Mouse (Mus musculus) lung, embryonic 14.5 days (tissue): ENCODE results near the gene Nucb1. TPM values are rescaled to one million over a fixed set of nuclear protein-coding genes. Genes with fewer than 3 reads are reported as not detected.
"Not testable (repeated sequence)": the region's sequence is repeated elsewhere in the genome, so short reads cannot be mapped to it uniquely, and the experiment has no call there.

ENCODE experiments used
- ATAC-seq: fragments of 200-750 bp; cut with Nextera tagmentation; 2 replicates; pipeline ENCODE4 v1.8.0; 2017; ENCODE audit warnings: mild to moderate bottlenecking, moderate TSS enrichment, moderate library complexity; ENCODE audit not compliant: insufficient read depth
- DNase-seq: peaks from one replicate; pipeline ENCODE4 v3.0.0-alpha.2; 2015
- H3K27ac ChIP-seq: fragments of 300-500 bp; sonication (generic); 2 replicates; pipeline ENCODE4 v1.5.1; 2014; ENCODE audit warnings: low read depth, mild to moderate bottlenecking, moderate library complexity
- H3K27me3 ChIP-seq: fragments of 300-500 bp; sonication (generic); 2 replicates; pipeline ENCODE4 v1.6.1; 2014; ENCODE audit warnings: low read length, control low read depth; ENCODE audit not compliant: insufficient read depth
- H3K36me3 ChIP-seq: fragments of 300-500 bp; sonication (generic); 2 replicates; pipeline ENCODE4 v1.6.1; 2014; ENCODE audit warnings: control low read depth; ENCODE audit not compliant: insufficient read depth
- H3K4me1 ChIP-seq: fragments of 300-500 bp; sonication (generic); 2 replicates; pipeline ENCODE4 v1.6.1; 2014; ENCODE audit warnings: antibody characterized with exemption, control low read depth; ENCODE audit not compliant: insufficient read depth
- H3K4me2 ChIP-seq: fragments of 300-500 bp; sonication (generic); 2 replicates; pipeline ENCODE4 v1.6.1; 2014; ENCODE audit warnings: mild to moderate bottlenecking
- H3K4me3 ChIP-seq: fragments of 300-500 bp; sonication (generic); 2 replicates; pipeline ENCODE4 v1.5.1; 2014; ENCODE audit warnings: low read depth, low read length
- H3K9ac ChIP-seq: fragments of 300-500 bp; sonication (generic); 2 replicates; pipeline ENCODE4 v1.6.1; 2014
- H3K9me3 ChIP-seq: fragments of 300-500 bp; sonication (generic); 2 replicates; pipeline ENCODE4 v1.6.1; 2016; ENCODE audit warnings: low read depth, low read length, control low read depth
- CTCF ChIP-seq: IDR thresholded peaks from 2 replicates; pipeline ENCODE4 v1.5.1; 2016; ENCODE audit warnings: antibody characterized with exemption, low read depth
- WGBS: fragments of 180-500 bp; shearing (Covaris S2); extraction: QIAGEN DNeasy Blood & Tissue Kit; methylation state at CpG from one replicate; pipeline ENCODE4 v1.1.7; 2014; 5-methylcytosine and 5-hydroxymethylcytosine counted together
- polyA plus RNA-seq: library from polyadenylated mRNA; unstranded; fragments of >200 nt; fragmentation: Nextera tagmentation; extraction: Ambion mirVana; gene quantifications from 2 replicates; pipeline ENCODE4 v1.2.1, GENCODE M21; 2014

Nucb1 gene
- polyA plus RNA-seq, 1 experiment from 2014 or later, result 194 TPM

DNA sequence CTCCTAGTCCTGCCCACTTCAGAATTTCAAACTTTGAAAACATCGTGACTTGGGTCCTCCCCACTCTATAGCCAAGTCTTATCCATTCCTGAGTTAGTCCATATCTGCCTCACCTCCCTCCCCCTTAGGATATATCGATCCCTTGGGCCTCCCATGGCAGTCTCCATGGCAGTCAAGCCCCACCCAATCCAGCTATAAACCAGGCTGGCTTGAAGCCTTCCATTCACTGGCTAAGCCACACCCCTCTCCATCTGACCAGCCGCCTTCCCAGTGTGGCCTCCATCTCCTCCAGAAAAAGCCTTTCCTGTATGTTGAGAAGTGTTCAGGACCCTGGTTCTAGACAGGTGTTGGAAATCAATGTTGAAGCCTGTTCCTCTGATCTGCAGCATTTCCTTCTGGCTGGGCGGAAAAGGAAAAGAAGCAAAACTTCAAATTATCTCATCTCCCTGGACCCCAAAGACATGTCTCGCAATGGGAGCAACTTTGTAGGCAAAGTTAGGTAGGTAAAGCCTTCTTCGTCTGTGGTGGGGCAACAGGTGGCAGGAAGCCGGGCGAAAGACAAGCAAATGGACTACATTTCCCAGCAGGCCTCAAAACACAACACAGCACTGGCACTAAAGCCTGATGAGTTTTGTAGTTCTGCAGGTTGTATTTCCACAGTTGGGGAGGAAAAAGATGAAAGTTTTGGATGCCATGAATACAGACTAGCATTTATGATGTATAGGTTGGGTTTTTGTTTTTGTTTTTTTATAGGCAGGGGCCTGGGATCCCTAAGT, 9.3 kb upstream of the Nucb1 start:
- WGBS, result 75% methylated on average over 8 of the region's 8 CpGs
- Histone ChIP-seq H3K36me3 (peaks cover 17% of the 10 kb centered on the region; the same call in 1 of the 2 replicates), H3K4me1 (peaks cover 4% of the 10 kb centered on the region; the same call in 1 of the 2 replicates), H3K27ac (no peak overlapping the region), H3K27me3 (no peaks in the 10 kb centered on the region), H3K9me3 (no peaks in the 10 kb centered on the region), H3K4me3 (no peak overlapping the region; the same call in 1 of the 2 replicates), H3K9ac (no peak overlapping the region), H3K4me2 (no peak overlapping the region)
- DNase-seq, result no peak
- ATAC-seq, result no peak
- no peak for TF ChIP-seq CTCF

GRCm38 (mm10) chr7:45518618-45519017, 8.4 kb upstream of the Nucb1 start:
- H3K27ac ChIP-seq, result no peak overlapping the region
- peaks cover 4% of the 10 kb centered on the region; the same call in 1 of the 2 replicates for H3K4me1 ChIP-seq
- H3K4me3 ChIP-seq, result no peak overlapping the region
- H3K36me3 ChIP-seq, result peaks cover 11% of the 10 kb centered on the region; the same call in 1 of the 2 replicates
- WGBS, result 89% methylated on average over 16 of the region's 16 CpGs
- DNase-seq (no peak), ATAC-seq (no peak)
- no peaks in the 10 kb centered on the region for H3K27me3 ChIP-seq
- no peak for TF ChIP-seq CTCF
- H3K4me2 ChIP-seq, result no peak overlapping the region
- no peak overlapping the region for H3K9ac ChIP-seq
- no peaks in the 10 kb centered on the region for H3K9me3 ChIP-seq

DNA sequence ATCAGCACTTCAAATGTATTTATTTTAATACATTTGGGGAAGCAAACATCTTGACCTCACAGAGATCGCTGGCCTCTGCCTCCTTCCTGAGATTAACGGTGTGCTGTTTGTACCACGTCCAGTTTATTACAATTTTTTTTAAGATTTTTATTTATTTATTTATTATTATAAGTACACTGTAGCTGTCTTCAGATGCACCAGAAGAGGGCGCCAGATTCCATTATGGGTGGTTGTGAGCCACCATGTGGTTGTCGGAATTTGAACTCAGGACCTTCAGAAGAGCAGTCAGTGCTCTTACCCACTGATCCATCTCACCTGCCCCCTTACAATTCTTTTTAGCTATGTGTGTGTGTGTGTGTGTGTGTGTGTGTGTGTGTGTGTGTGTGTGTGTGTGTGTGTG, 6.6 kb upstream of the Nucb1 start:
- not testable (repeated sequence) for H3K9ac ChIP-seq, DNase-seq, H3K9me3 ChIP-seq, H3K4me3 ChIP-seq, H3K36me3 ChIP-seq, H3K4me2 ChIP-seq, H3K27ac ChIP-seq, ATAC-seq, H3K27me3 ChIP-seq, H3K4me1 ChIP-seq
- peak; percentile 16; the same call in 1 of the 2 replicates for TF ChIP-seq CTCF
- 67% methylated on average over 5 of the region's 5 CpGs for WGBS

DNA sequence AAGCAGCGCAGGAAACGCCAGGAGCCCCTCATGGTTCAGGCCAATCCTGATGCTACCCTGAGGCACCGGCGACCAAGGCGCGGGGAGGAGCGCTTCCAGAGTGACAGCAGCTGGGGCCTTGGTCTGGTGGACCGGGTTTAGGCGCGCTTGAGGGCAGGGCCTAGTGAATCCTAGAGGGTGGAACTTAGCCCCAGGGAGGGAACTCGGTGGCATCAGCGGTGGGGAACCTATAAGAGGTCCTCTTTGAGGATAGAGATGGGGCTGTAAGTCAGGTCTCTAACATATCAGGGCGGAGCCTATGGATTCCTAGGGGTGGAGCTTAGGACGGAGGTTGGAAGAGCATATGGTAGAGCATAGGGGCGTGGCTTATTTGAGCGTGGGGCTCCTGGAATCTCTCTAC, 5.2 kb upstream of the Nucb1 start:
- DNase-seq, result peak; percentile 54
- H3K4me1 ChIP-seq, result peaks cover 4% of the 10 kb centered on the region; the same call in 1 of the 2 replicates
- H3K4me2 ChIP-seq, result peak overlapping the region; percentile 30; the same call in 1 of the 2 replicates
- TF ChIP-seq CTCF, result no peak
- no peak overlapping the region for H3K4me3 ChIP-seq
- WGBS, result 29% methylated on average over 16 of the region's 16 CpGs
- peak overlapping the region; percentile 6; the same call in 1 of the 2 replicates for H3K9ac ChIP-seq
- H3K9me3 ChIP-seq, result no peaks in the 10 kb centered on the region
- no peaks in the 10 kb centered on the region for H3K27me3 ChIP-seq
- no peaks in the 10 kb centered on the region for H3K36me3 ChIP-seq
- ATAC-seq, result peak; percentile 42; the same call in 1 of the 2 replicates
- H3K27ac ChIP-seq, result 0 out of 2 replicates have a peak overlapping the region, but pooled peaks have one; percentile 24

- Histone ChIP-seq H3K36me3 (no peaks in the 10 kb centered on the region), H3K4me3 (no peak overlapping the region), H3K4me1 (peaks cover 4% of the 10 kb centered on the region; the same call in 1 of the 2 replicates), H3K27ac (no peak overlapping the region), H3K9ac (no peak overlapping the region), H3K4me2 (no peak overlapping the region), H3K27me3 (no peaks in the 10 kb centered on the region), H3K9me3 (no peaks in the 10 kb centered on the region)
- WGBS, result 82% methylated on average over 7 of the region's 7 CpGs
- TF ChIP-seq CTCF, result no peak
- no peak for ATAC-seq
- no peak for DNase-seq
Measured at GRCm38 (mm10) chr7:45514411-45514810, 4.2 kb upstream of the Nucb1 start.

GRCm38 (mm10) chr7:45509181-45509882, 874 bp downstream of the Nucb1 start:
- Histone ChIP-seq H3K36me3 (peaks cover 23% of the 10 kb centered on the region), H3K4me3 (peak overlapping the region; percentile 53), H3K27ac (peak overlapping the region; percentile 92), H3K4me2 (peak overlapping the region; percentile 97), H3K27me3 (no peaks in the 10 kb centered on the region), H3K9ac (peak overlapping the region; percentile 60), H3K9me3 (no peaks in the 10 kb centered on the region), H3K4me1 (no peaks in the 10 kb centered on the region)
- WGBS, result 27% methylated on average over 19 of the region's 19 CpGs
- ATAC-seq (peak; percentile 25), DNase-seq (no peak)
- TF ChIP-seq CTCF, result no peak

DNA sequence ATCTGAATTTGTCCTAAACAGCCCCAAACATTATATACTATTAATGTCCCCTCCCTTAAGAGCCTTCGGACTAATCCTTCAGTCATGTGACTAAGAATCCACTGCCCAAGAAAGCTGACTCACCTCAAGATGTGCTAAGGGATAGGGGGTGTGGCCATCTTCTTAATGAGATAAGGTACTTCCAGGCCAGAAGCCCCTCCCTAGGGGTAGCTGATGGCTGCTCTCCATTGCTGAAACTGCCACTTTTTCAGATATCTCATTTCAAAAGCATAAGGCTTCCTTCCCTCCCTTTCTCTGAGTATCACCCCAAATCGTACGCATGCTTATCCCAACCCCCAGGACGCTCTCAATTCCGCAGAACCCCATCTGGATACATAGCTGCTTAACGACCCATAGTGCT, 1.6 kb downstream of the Nucb1 start:
- 0 out of 2 replicates have a peak overlapping the region, but pooled peaks have one; percentile 8 for H3K4me3 ChIP-seq
- H3K36me3 ChIP-seq, result peaks cover 23% of the 10 kb centered on the region
- no peak for ATAC-seq
- TF ChIP-seq CTCF, result no peak
- H3K9me3 ChIP-seq, result no peaks in the 10 kb centered on the region
- peak overlapping the region; percentile 47; the same call in 1 of the 2 replicates for H3K27ac ChIP-seq
- H3K27me3 ChIP-seq, result no peaks in the 10 kb centered on the region
- peak overlapping the region; percentile 60; the same call in 1 of the 2 replicates for H3K9ac ChIP-seq
- H3K4me2 ChIP-seq, result peak overlapping the region; percentile 97
- WGBS, result 87% methylated on average over 6 of the region's 6 CpGs
- no peaks in the 10 kb centered on the region for H3K4me1 ChIP-seq
- DNase-seq, result no peak
